Mouse (Mus musculus) CH12.LX (cell line): ENCODE results near the gene Kcnj10. TPM values are rescaled to one million over a fixed set of nuclear protein-coding genes. Genes with fewer than 3 reads are reported as not detected.
A peak's percentile ranks its signal among the peaks of the same experiment; 100 is the strongest.

Experiments used
- DNase-seq: peaks from one replicate; pipeline ENCODE4 v3.0.0-alpha.2; 2013; ENCODE audit errors: extremely low read depth
- H3K27ac ChIP-seq: 2 replicates; pipeline ENCODE4 v1.5.1; 2012; ENCODE audit warnings: low read depth, mild to moderate bottlenecking, control low read depth, moderate library complexity; ENCODE audit not compliant: insufficient read depth
- H3K27me3 ChIP-seq: replicated peaks from 2 replicates; pipeline ENCODE3; 2012; ENCODE audit warnings: inconsistent platforms
- H3K36me3 ChIP-seq, 2 experiments: replicated peaks in 1 of 2; 2 replicates each; pipeline versions ENCODE3 to v1.6.1; 2012; ENCODE audit warnings: inconsistent platforms in 1 of 2, low read length in 1 of 2, mild to moderate bottlenecking in 1 of 2, mixed read lengths in 1 of 2, moderate library complexity in 1 of 2; ENCODE audit not compliant: control insufficient read depth in 1 of 2, insufficient read depth in 1 of 2
- H3K4me1 ChIP-seq, 2 experiments: 2 replicates each; pipeline ENCODE4 v1.6.1; 2012; ENCODE audit warnings: inconsistent platforms in 1 of 2, moderate library complexity in 1 of 2; ENCODE audit not compliant: insufficient read depth in 2 of 2, control insufficient read depth in 1 of 2
- H3K4me2 ChIP-seq: 2 replicates; pipeline ENCODE4 v1.6.1; 2012; ENCODE audit warnings: low read depth, mild to moderate bottlenecking, control low read depth; ENCODE audit not compliant: poor library complexity, insufficient read depth, severe bottlenecking
- H3K4me3 ChIP-seq, 3 experiments: fragments of 150-350 bp in 1 of 3; sonication (generic) in 1 of 3; replicated peaks in 1 of 3; 2 replicates each; pipeline versions ENCODE3 to v1.5.1; 2011 to 2012; ENCODE audit warnings: low read depth in 2 of 3, low read length in 2 of 3, mild to moderate bottlenecking in 2 of 3, moderate library complexity in 2 of 3, control low read depth in 1 of 3, improper control_type of control experiment in 1 of 3, inconsistent platforms in 1 of 3, mixed read lengths in 1 of 3; ENCODE audit not compliant: poor library complexity in 1 of 3
- H3K79me2 ChIP-seq: replicated peaks from 2 replicates; pipeline ENCODE4 v1.6.1; 2012; ENCODE audit warnings: mild to moderate bottlenecking, moderate library complexity; ENCODE audit not compliant: control insufficient read depth, poor library complexity, insufficient read depth, severe bottlenecking; ENCODE audit errors: extremely low read depth
- H3K9ac ChIP-seq: 2 replicates; pipeline ENCODE4 v1.6.1; 2012; ENCODE audit warnings: low read depth, mild to moderate bottlenecking, control low read depth, moderate library complexity; ENCODE audit not compliant: insufficient read depth
- H3K9me3 ChIP-seq: replicated peaks from 2 replicates; pipeline ENCODE3; 2012; ENCODE audit warnings: low read length, inconsistent platforms, mixed read lengths
- BHLHE40 ChIP-seq: IDR thresholded peaks from 2 replicates; pipeline ENCODE4 v1.6.1; 2011; ENCODE audit warnings: mild to moderate bottlenecking, low read depth, low read length, improper control_type of control experiment
- CHD2 ChIP-seq: IDR thresholded peaks from 2 replicates; pipeline ENCODE4 v1.6.1; 2011; ENCODE audit warnings: low read length, improper control_type of control experiment
- ELF1 ChIP-seq: IDR thresholded peaks from 2 replicates; pipeline ENCODE4 v1.6.1; 2014; ENCODE audit warnings: low read depth, mild to moderate bottlenecking, inconsistent platforms, low read length, improper control_type of control experiment
- ETS1 ChIP-seq: conservative IDR thresholded peaks from 2 replicates; pipeline ENCODE4 v1.6.1; 2012; ENCODE audit warnings: low read depth, mild to moderate bottlenecking, inconsistent platforms, low read length, improper control_type of control experiment, moderate library complexity
- GABPA ChIP-seq: IDR thresholded peaks from 2 replicates; pipeline ENCODE4 v1.6.1; 2012; ENCODE audit warnings: low read depth, low read length, improper control_type of control experiment, inconsistent platforms; ENCODE audit not compliant: insufficient replicate concordance
- IRF4 ChIP-seq: IDR thresholded peaks from 2 replicates; pipeline ENCODE4 v1.6.1; 2014; ENCODE audit warnings: low read depth, mild to moderate bottlenecking, inconsistent platforms, low read length, improper control_type of control experiment
- JUN ChIP-seq: IDR thresholded peaks from 2 replicates; pipeline ENCODE4 v1.6.1; 2011; ENCODE audit warnings: low read depth, mild to moderate bottlenecking, low read length, improper control_type of control experiment, moderate library complexity; ENCODE audit not compliant: insufficient read depth
- JUND ChIP-seq: conservative IDR thresholded peaks from 2 replicates; pipeline ENCODE4 v1.6.1; 2011; ENCODE audit warnings: low read depth, low read length, improper control_type of control experiment
- KAT2A ChIP-seq: IDR thresholded peaks from 2 replicates; pipeline ENCODE4 v1.6.1; 2012; ENCODE audit warnings: low read length, improper control_type of control experiment, inconsistent platforms; ENCODE audit not compliant: insufficient replicate concordance
- MAFK ChIP-seq: IDR thresholded peaks from 2 replicates; pipeline ENCODE4 v1.6.1; 2011; ENCODE audit warnings: low read length, improper control_type of control experiment; ENCODE audit not compliant: insufficient replicate concordance
- MAX ChIP-seq: IDR thresholded peaks from 2 replicates; pipeline ENCODE4 v1.6.1; 2011; ENCODE audit warnings: low read length, improper control_type of control experiment
- MAZ ChIP-seq: IDR thresholded peaks from 2 replicates; pipeline ENCODE4 v1.6.1; 2012; ENCODE audit warnings: low read depth, mild to moderate bottlenecking, inconsistent platforms, low read length, improper control_type of control experiment, moderate library complexity
- MEF2A ChIP-seq: IDR thresholded peaks from 2 replicates; pipeline ENCODE4 v1.6.1; 2014; ENCODE audit warnings: low read depth, mild to moderate bottlenecking, inconsistent platforms, low read length, improper control_type of control experiment, borderline replicate concordance
- MYC ChIP-seq: IDR thresholded peaks from 2 replicates; pipeline ENCODE4 v1.6.1; 2011; ENCODE audit warnings: low read depth, mild to moderate bottlenecking, improper control_type of control experiment, low read length
- NELFE ChIP-seq: IDR thresholded peaks from 2 replicates; pipeline ENCODE4 v1.6.1; 2011; ENCODE audit warnings: low read depth, low read length, improper control_type of control experiment
- NRF1 ChIP-seq: IDR thresholded peaks from 2 replicates; pipeline ENCODE4 v1.6.1; 2014; ENCODE audit warnings: low read depth, mild to moderate bottlenecking, inconsistent platforms, low read length, improper control_type of control experiment, moderate library complexity
- PAX5 ChIP-seq: IDR thresholded peaks from 2 replicates; pipeline ENCODE4 v1.6.1; 2012; ENCODE audit warnings: low read length, inconsistent platforms, mixed read lengths
- POLR2A ChIP-seq: IDR thresholded peaks from 2 replicates; pipeline ENCODE4 v1.6.1; 2011; ENCODE audit warnings: low read depth, mild to moderate bottlenecking, improper control_type of control experiment, low read length
- POLR2AphosphoS2 ChIP-seq: IDR thresholded peaks from 2 replicates; pipeline ENCODE4 v1.6.1; 2011; ENCODE audit warnings: low read depth, low read length, improper control_type of control experiment
- RCOR1 ChIP-seq: conservative IDR thresholded peaks from 2 replicates; pipeline ENCODE4 v1.6.1; 2012; ENCODE audit warnings: low read depth, mild to moderate bottlenecking, inconsistent platforms, low read length, improper control_type of control experiment
- SIN3A ChIP-seq: IDR thresholded peaks from 2 replicates; pipeline ENCODE4 v1.6.1; 2012; ENCODE audit warnings: low read length, improper control_type of control experiment, inconsistent platforms
- SMC3 ChIP-seq: IDR thresholded peaks from 2 replicates; pipeline ENCODE4 v1.6.1; 2011; ENCODE audit warnings: low read depth, low read length, improper control_type of control experiment
- TBP ChIP-seq: conservative IDR thresholded peaks from 2 replicates; pipeline ENCODE4 v1.6.1; 2011; ENCODE audit warnings: low read depth, low read length, improper control_type of control experiment
- TCF12 ChIP-seq: IDR thresholded peaks from 2 replicates; pipeline ENCODE4 v1.6.1; 2014; ENCODE audit warnings: low read depth, mild to moderate bottlenecking, inconsistent platforms, low read length, improper control_type of control experiment
- UBTF ChIP-seq: IDR thresholded peaks from 2 replicates; pipeline ENCODE4 v1.6.1; 2012; ENCODE audit warnings: low read depth, mild to moderate bottlenecking, inconsistent platforms, low read length, improper control_type of control experiment, moderate library complexity
- USF1 ChIP-seq: IDR thresholded peaks from 2 replicates; pipeline ENCODE4 v1.6.1; 2014; ENCODE audit warnings: low read depth, mild to moderate bottlenecking, inconsistent platforms, low read length, improper control_type of control experiment
- USF2 ChIP-seq: conservative IDR thresholded peaks from 2 replicates; pipeline ENCODE4 v1.6.1; 2011; ENCODE audit warnings: low read depth, low read length, improper control_type of control experiment
- ZKSCAN1 ChIP-seq: IDR thresholded peaks from 2 replicates; pipeline ENCODE4 v1.6.1; 2012; ENCODE audit warnings: low read depth, inconsistent platforms, low read length, improper control_type of control experiment, borderline replicate concordance
- ZMIZ1 ChIP-seq: IDR thresholded peaks from 2 replicates; pipeline ENCODE4 v1.6.1; 2012; ENCODE audit warnings: low read depth, mild to moderate bottlenecking, inconsistent platforms, low read length, improper control_type of control experiment
- dilution Hi-C: fragments of 300-500 bp; cut with MboI; formaldehyde crosslinking; loops from 2 replicates; pipeline ENCODE4 v1.14.3; 2020; ENCODE audit warnings: low sequenced_read_pairs; ENCODE audit not compliant: extremely low pct_unique_long_range_greater_than_20kb, extremely low pct_ligation_motif_present
- in situ Hi-C: fragments of 300-500 bp; cut with MboI; formaldehyde crosslinking; loops from 3 replicates; pipeline ENCODE4 v1.14.3; 2019; ENCODE audit warnings: low sequenced_read_pairs, low pct_ligation_motif_present, low pct_unique_long_range_greater_than_20kb, mixed read lengths
- polyA plus RNA-seq: library from polyadenylated mRNA; unstranded; fragments of >175 nt; gene quantifications from 2 replicates; pipeline ENCODE4 v1.2.1, GENCODE M21; 2012; ENCODE audit warnings: low read depth; ENCODE audit not compliant: insufficient read length
- total RNA-seq, 2 experiments: library from RNA; depleted of rRNA; stranded (reverse); fragments of 300-350 nt in 1 of 2; fragments of >200 nt in 1 of 2; gene quantifications; 2 replicates each; pipeline ENCODE4 v1.2.3; 2012 to 2014

Kcnj10 gene
- total and polyA plus RNA-seq, 3 experiments, result 0.06 to 0.13 TPM; not detected in 1

DNA sequence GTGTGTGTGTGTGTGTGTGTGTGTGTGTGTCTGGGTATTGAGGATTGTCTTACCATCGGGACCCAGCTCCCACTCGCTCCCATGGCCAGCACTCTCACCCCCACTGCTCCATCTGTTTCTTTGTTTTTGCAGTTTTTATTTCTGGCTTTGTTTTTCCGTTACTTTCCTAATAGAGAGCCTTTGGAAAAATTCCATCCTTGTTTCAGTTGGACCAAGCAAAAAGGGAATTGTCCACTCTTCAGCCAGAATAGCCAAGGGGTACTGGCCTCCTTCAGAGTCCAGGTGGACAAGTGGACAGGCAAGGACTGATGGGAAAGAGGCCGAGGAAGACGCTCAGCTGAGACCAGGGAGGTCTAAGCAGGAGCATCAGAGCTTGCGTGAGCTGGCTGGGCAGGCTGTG is 34.1 kb upstream of the Kcnj10 start:
- dilution Hi-C loops (no loop called here), in situ Hi-C loops (loop anchor here (25.0 kb wide), 2 partner anchors 270 to 495 kb away; partner anchors contain the start of gene Vangl2)
- H3K4me2 ChIP-seq, result no peak overlapping the region

DNA sequence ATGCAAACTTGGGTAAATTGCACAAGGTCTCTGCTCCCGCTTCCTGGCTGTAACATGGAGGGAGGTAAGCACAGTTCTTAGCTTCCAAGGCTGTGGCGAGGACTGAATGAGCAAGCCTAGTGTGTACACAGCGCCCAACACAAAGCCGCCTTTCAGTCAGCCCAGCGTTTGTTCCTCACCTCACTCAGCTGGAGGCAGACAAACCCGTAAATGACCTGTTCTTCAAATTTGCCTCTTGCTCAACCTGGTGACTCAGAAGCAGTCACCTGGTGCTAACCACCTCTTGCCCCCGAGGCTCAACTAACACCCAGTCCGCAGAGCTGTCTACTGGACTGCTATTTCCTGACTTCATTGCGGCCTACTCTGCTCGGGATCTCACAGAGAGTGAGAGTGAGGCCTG is 33.1 kb upstream of the Kcnj10 start:
- TF ChIP-seq JUND (no peak), POLR2AphosphoS2 (no peak), JUN (no peak), MAZ (no peak), MEF2A (no peak), PAX5 (no peak), ETS1 (no peak), ZMIZ1 (no peak), TCF12 (no peak), MAFK (no peak), UBTF (no peak), TBP (no peak), NRF1 (no peak), CHD2 (no peak), GABPA (no peak), BHLHE40 (no peak), SMC3 (no peak), USF2 (no peak)
- H3K36me3 ChIP-seq, result no peaks in the 10 kb centered on the region
- H3K79me2 ChIP-seq, result no peaks in the 10 kb centered on the region
- no peaks in the 10 kb centered on the region for H3K9me3 ChIP-seq
- no peak overlapping the region for H3K4me2 ChIP-seq
- in situ Hi-C loops, result loop anchor here (25.0 kb wide), 2 partner anchors 271 to 496 kb away; partner anchors contain the start of gene Vangl2
- no peak overlapping the region for H3K4me3 ChIP-seq
- dilution Hi-C loops, result no loop called here
- no peaks in the 10 kb centered on the region for H3K27me3 ChIP-seq
- peak; percentile 23 for DNase-seq
- H3K9ac ChIP-seq, result no peak overlapping the region
- H3K27ac ChIP-seq, result no peak overlapping the region
- H3K4me1 ChIP-seq, result peaks cover 20 to 61% of the 10 kb centered on the region in 2 experiments

More for the DNA sequence above, 34.1 kb upstream of the Kcnj10 start:
- H3K4me3 ChIP-seq, result no peak overlapping the region
- no peak for DNase-seq
- no peak overlapping the region for H3K9ac ChIP-seq
- no peaks in the 10 kb centered on the region for H3K36me3 ChIP-seq
- H3K27ac ChIP-seq, result no peak overlapping the region
- peaks cover 20 to 60% of the 10 kb centered on the region in 2 experiments for H3K4me1 ChIP-seq
- H3K9me3 ChIP-seq, result no peaks in the 10 kb centered on the region
- H3K79me2 ChIP-seq, result no peaks in the 10 kb centered on the region
- TF ChIP-seq PAX5 (no peak), POLR2A (no peak), GABPA (no peak), ELF1 (no peak), JUN (no peak), KAT2A (no peak), ZKSCAN1 (no peak), NELFE (no peak), SIN3A (no peak), TBP (no peak), MYC (no peak), RCOR1 (no peak), CHD2 (no peak), USF1 (no peak), JUND (no peak), MAFK (no peak), IRF4 (no peak), UBTF (no peak), ZMIZ1 (no peak), MAX (no peak)
- no peaks in the 10 kb centered on the region for H3K27me3 ChIP-seq
